Mouse (Mus musculus): ENCODE data around the gene Rufy3. TPM values are rescaled to one million over a fixed set of nuclear protein-coding genes. Genes with fewer than 3 reads are reported as not detected.

The Rufy3 gene
- total RNA-seq, 2 experiments from 2014 or later, result 174 to 178 TPM

- no peak for DNase-seq
These were observed 65.1 kb downstream of the Rufy3 start for GRCm38 (mm10) chr5:88629987-88630386.

- DNase-seq, result no peak
These were observed 66.0 kb downstream of the Rufy3 start for GRCm38 (mm10) chr5:88630883-88631282.

GRCm38 (mm10) chr5:88631545-88631944 lies 66.7 kb downstream of the Rufy3 start:
- no peak for DNase-seq

- no peak for DNase-seq
These were observed 67.6 kb downstream of the Rufy3 start for GRCm38 (mm10) chr5:88632463-88632862.

GRCm38 (mm10) chr5:88634076-88634475 lies 69.2 kb downstream of the Rufy3 start:
- no peak for DNase-seq

- no peak for DNase-seq
These were observed 77.9 kb downstream of the Rufy3 start for GRCm38 (mm10) chr5:88642786-88643185.

GRCm38 (mm10) chr5:88643491-88643890 lies 78.7 kb downstream of the Rufy3 start:
- DNase-seq, result no peak

GRCm38 (mm10) chr5:88644901-88645300 lies 80.1 kb downstream of the Rufy3 start:
- DNase-seq, result no peak

GRCm38 (mm10) chr5:88645405-88645804 lies 80.6 kb downstream of the Rufy3 start:
- DNase-seq, result no peak

- DNase-seq, result no peak
These were observed 84.7 kb downstream of the Rufy3 start for GRCm38 (mm10) chr5:88649250-88650173.

- DNase-seq, result no peak
These were observed 87.7 kb downstream of the Rufy3 start for GRCm38 (mm10) chr5:88652589-88652988.

GRCm38 (mm10) chr5:88657868-88658267 lies 93.0 kb downstream of the Rufy3 start:
- no peak for DNase-seq

- DNase-seq, result no peak
These were observed 98.3 kb downstream of the Rufy3 start for GRCm38 (mm10) chr5:88663151-88663550.

GRCm38 (mm10) chr5:88663875-88664274 lies 99.0 kb downstream of the Rufy3 start:
- DNase-seq, result no peak

GRCm38 (mm10) chr5:88674703-88675442 lies 110.0 kb downstream of the Rufy3 start:
- DNase-seq, result no peak

GRCm38 (mm10) chr5:88675443-88676387 lies 110.9 kb downstream of the Rufy3 start, which contains the start of gene Grsf1:
Gene Grsf1, minus strand, starts transcription at chr5:88676171.
- DNase-seq, result peak; percentile 87 to 88

GRCm38 (mm10) chr5:88678929-88679328 lies 114.1 kb downstream of the Rufy3 start:
- no peak for DNase-seq

- no peak for DNase-seq
These were observed 114.5 kb downstream of the Rufy3 start for GRCm38 (mm10) chr5:88679341-88679740.

GRCm38 (mm10) chr5:88680567-88680966 lies 115.7 kb downstream of the Rufy3 start:
- DNase-seq, result no peak

- DNase-seq, result no peak
These were observed 118.9 kb downstream of the Rufy3 start for GRCm38 (mm10) chr5:88683706-88684105.

- no peak for DNase-seq
These were observed 119.4 kb downstream of the Rufy3 start for GRCm38 (mm10) chr5:88684226-88684625.

GRCm38 (mm10) chr5:88685306-88685705 lies 120.5 kb downstream of the Rufy3 start:
- DNase-seq, result no peak

Data from layer of hippocampus, postnatal 36 days (tissue).